23 mouse cellular contexts compared by ENCODE assay signal in the genomic region with DNA sequence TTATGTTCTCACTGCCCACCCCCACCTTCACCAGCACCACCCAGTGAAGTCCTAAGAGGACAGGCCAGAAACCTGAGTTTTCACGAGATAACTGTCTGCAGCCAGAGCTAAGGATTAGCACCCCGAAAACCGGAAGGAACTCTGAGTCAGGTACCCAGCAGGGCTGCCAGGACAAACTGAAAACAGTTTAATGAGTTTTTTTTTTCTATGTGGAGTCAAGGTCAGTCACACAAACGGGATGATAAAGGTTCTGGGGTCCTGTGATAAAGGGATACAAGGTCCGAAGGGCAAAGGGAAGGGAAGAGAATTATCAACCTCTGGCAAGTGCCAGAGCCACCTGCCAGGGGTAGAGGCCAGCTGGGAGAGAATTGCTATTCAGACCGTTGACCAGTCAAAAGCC. TPM values are rescaled to one million over a fixed set of nuclear protein-coding genes. Genes with fewer than 3 reads are reported as not detected.
A peak's percentile ranks its signal among the peaks of the same experiment; 100 is the strongest.
DNase-seq lines count a peak whose midpoint lies in the region; ATAC-seq and TF ChIP-seq lines count a peak whose summit lies in the region.
"Had no signal": no experiment of that assay in that cellular context is flagged by ENCODE, and none has a peak within 500 bp of the region (broad histone marks: within the 10 kb centered on the region; RNA-seq: fewer than 3 reads in every experiment).

No protein-coding gene starts in this region.

- no peak overlapping the region for H3K4me2 ChIP-seq in hindbrain, embryonic 12.5 days (replicated peaks)
- H3K4me2 ChIP-seq: forebrain, embryonic 12.5 days; heart, embryonic 13.5 days; hindbrain, embryonic 15.5 days had no signal

- intact Hi-C loops in heart, postnatal 25 days (cut with DNase I): loop anchor here (2.0 kb wide), 1 partner anchor 39 kb away; no protein-coding TSS in a partner anchor

- TF ChIP-seq POLR2A in liver, adult 2 months (IDR thresholded peaks at IDR 0.05; ENCODE audit: extremely low read depth, insufficient read depth, low read length): no peak

- H3K27ac ChIP-seq in liver, adult 2 months (replicated peaks; ENCODE audit: insufficient read depth, low read depth, low read length): peak overlapping the region; percentile 84
- H3K27ac ChIP-seq in layer of hippocampus, adult 2 months: no peak overlapping the region
- no peak overlapping the region for H3K27ac ChIP-seq in hindbrain, embryonic 12.5 days
- H3K27ac ChIP-seq: forebrain, embryonic 12.5 days; heart, embryonic 13.5 days; hindbrain, embryonic 15.5 days had no signal

- peaks cover 8% of the 10 kb centered on the region for H3K36me3 ChIP-seq in liver, adult 2 months (ENCODE audit: control insufficient read depth, insufficient read depth, low read length)
- no peaks in the 10 kb centered on the region for H3K36me3 ChIP-seq in hindbrain, embryonic 12.5 days
- H3K36me3 ChIP-seq: forebrain, embryonic 12.5 days; heart, embryonic 13.5 days; hindbrain, embryonic 15.5 days had no signal

- 0 out of 2 replicates have a peak, but pooled peaks have one; percentile 7 for ATAC-seq in common myeloid progenitor, adult 5-6 weeks (replicated peaks; ENCODE audit: low read depth, poor library complexity, severe bottlenecking)
- no peak for ATAC-seq in hindbrain, embryonic 12.5 days (ENCODE audit: low FRiP score)

- no peaks in the 10 kb centered on the region for H3K27me3 ChIP-seq in liver, adult 2 months (ENCODE audit: control insufficient read depth, insufficient read depth, low read length)
- H3K27me3 ChIP-seq in hindbrain, embryonic 12.5 days: no peaks in the 10 kb centered on the region
- H3K27me3 ChIP-seq: forebrain, embryonic 12.5 days; heart, embryonic 13.5 days; hindbrain, embryonic 15.5 days had no signal

- no peaks in the 10 kb centered on the region for H3K9me3 ChIP-seq in hindbrain, embryonic 12.5 days (replicated peaks)
- H3K9me3 ChIP-seq: forebrain, embryonic 12.5 days; heart, embryonic 13.5 days; hindbrain, embryonic 15.5 days; megakaryocyte, embryonic 14.5 days had no signal

- no peaks in the 10 kb centered on the region; the same call in 1 of the 2 replicates for H3K79me2 ChIP-seq in liver, adult 2 months (ENCODE audit: control insufficient read depth, insufficient read depth, low read length)

- H3K4me1 ChIP-seq in liver, adult 2 months (ENCODE audit: control insufficient read depth, insufficient read depth, low read length): peaks cover 36% of the 10 kb centered on the region
- H3K4me1 ChIP-seq in hindbrain, embryonic 12.5 days: no peaks in the 10 kb centered on the region
- H3K4me1 ChIP-seq: heart, embryonic 13.5 days had no signal

- 8% methylated on average over 6 of the region's 6 CpGs for WGBS in liver, adult 2 months
- WGBS in hindbrain, embryonic 12.5 days: 68% methylated on average over 6 of the region's 6 CpGs

- DNase-seq in heart, adult 11 months: peak; percentile 95
- no peak for DNase-seq in heart, postnatal 25 days (ENCODE audit: low spot score)
- DNase-seq in liver, adult 2 months (ENCODE audit: extremely low read depth, low read depth, low spot score): peak; percentile 99
- DNase-seq in liver: no peak
- DNase-seq in kidney, postnatal 36 days: peak; percentile 56 to 62
- no peak for DNase-seq in layer of hippocampus, adult 2 months (ENCODE audit: low spot score in 2 of 2)
- DNase-seq: B cell, adult 2 months; cerebellum, postnatal 36 days; lung, adult 2 months; retina, postnatal 1 day had no signal

- no peak for TF ChIP-seq CTCF in liver, adult 2 months (IDR thresholded peaks at IDR 0.05; ENCODE audit: low read depth, low read length)
- no peak for TF ChIP-seq CTCF in layer of hippocampus, adult 2 months (conservative IDR thresholded peaks at IDR 0.05)

- peak overlapping the region; percentile 74 for H3K9ac ChIP-seq in liver, adult 2 months (ENCODE audit: low read depth, low read length)
- H3K9ac ChIP-seq in hindbrain, embryonic 12.5 days: no peak overlapping the region
- H3K9ac ChIP-seq: forebrain, embryonic 12.5 days; heart, embryonic 13.5 days; hindbrain, embryonic 15.5 days had no signal

- H3K4me3 ChIP-seq in liver, adult 2 months (ENCODE audit: insufficient read depth, low read depth, low read length): no peak overlapping the region
- H3K4me3 ChIP-seq in layer of hippocampus, adult 2 months: no peak overlapping the region
- H3K4me3 ChIP-seq in hindbrain, embryonic 12.5 days: no peak overlapping the region
- H3K4me3 ChIP-seq: forebrain, embryonic 12.5 days; heart, embryonic 13.5 days; hindbrain, embryonic 15.5 days; megakaryocyte, embryonic 14.5 days had no signal

RNA-seq across cellular contexts. Expression of a gene that starts 19.4 kb away (rescaled TPM):
- total RNA-seq in heart, postnatal 25 days (2021): 10 to 100 TPM; 25.6 to 40.3 TPM
- total RNA-seq in liver, adult 2 months (2014; rRNA removed): 2,711 and 3,373 TPM in 2 replicates
- 3,177 and 3,191 TPM in 2 replicates for polyA plus RNA-seq in liver, adult 2 months (2012; rRNA removed)
- not detected in 2 replicates for total RNA-seq in common myeloid progenitor, adult 5-6 weeks (2017)
- 1 to 10 TPM in 1 of 2 experiments, under 1 TPM in 1; 0.61 to 1.1 TPM for total RNA-seq in layer of hippocampus, adult 2 months (2021)
- 0.39 and 0.93 TPM in 2 replicates for polyA plus RNA-seq in hindbrain, embryonic 12.5 days (2016; fragmentation: Nextera tagmentation; extraction: Ambion mirVana)
- total RNA-seq: monocyte, adult 5-6 weeks had no signal

RNA-seq across cellular contexts. Expression of a gene that starts 23.8 kb away (rescaled TPM):
- under 1 TPM; 0.08 to 0.14 TPM for total RNA-seq in heart, postnatal 25 days (2021)
- 1.2 and 1.5 TPM in 2 replicates for total RNA-seq in liver, adult 2 months (2014; rRNA removed)
- 0.40 and 1.7 TPM in 2 replicates for polyA plus RNA-seq in liver, adult 2 months (2012; rRNA removed)
- total RNA-seq in common myeloid progenitor, adult 5-6 weeks (2017): not detected in 2 replicates
- total RNA-seq in layer of hippocampus, adult 2 months (2021): under 1 TPM in 1 of 2 experiments, not detected in 1; 0.10 TPM
- polyA plus RNA-seq in hindbrain, embryonic 12.5 days (2016; fragmentation: Nextera tagmentation; extraction: Ambion mirVana): 0.15 and 0.17 TPM in 2 replicates
- total RNA-seq: left cerebral cortex, postnatal 25 days; monocyte, adult 5-6 weeks had no signal
- polyA plus RNA-seq: forebrain, embryonic 12.5 days had no signal

RNA-seq across cellular contexts. Expression of a gene that starts 47.7 kb away (rescaled TPM):
- not detected for total RNA-seq in heart, postnatal 25 days (2021)
- not detected in 2 replicates for total RNA-seq in liver, adult 2 months (2014; rRNA removed)
- polyA plus RNA-seq in liver, adult 2 months (2012; rRNA removed): not detected in 2 replicates
- total RNA-seq in common myeloid progenitor, adult 5-6 weeks (2017): not detected in 2 replicates
- not detected for total RNA-seq in layer of hippocampus, adult 2 months (2021)
- polyA plus RNA-seq in hindbrain, embryonic 12.5 days (2016; fragmentation: Nextera tagmentation; extraction: Ambion mirVana): not detected in 2 replicates
- total RNA-seq: adrenal gland, postnatal 4 days; ES-E14; layer of hippocampus, adult 8-10 months; left cerebral cortex, postnatal 25 days; monocyte, adult 5-6 weeks had no signal
- polyA plus RNA-seq: embryonic facial prominence, embryonic 14.5 days; forebrain, embryonic 12.5 days; heart, embryonic 13.5 days; lung, adult 2 months; neural tube, embryonic 14.5 days had no signal

Comparison
In these comparisons a context has a peak if more than half of its experiments do, and no peak if none do; other contexts are left out.
1. DNase-seq: peak in heart, adult 11 months (single experiment), liver, adult 2 months (single experiment) and kidney, postnatal 36 days (2 of 2); none in heart, postnatal 25 days (single experiment), liver (single experiment) and layer of hippocampus, adult 2 months (0 of 2).
2. RNA of a gene that starts 19.4 kb away (total RNA-seq): 2,711 to 3,373 TPM in liver, adult 2 months; 25.6 to 40.3 TPM in heart, postnatal 25 days, 0.61 to 1.1 TPM in layer of hippocampus, adult 2 months and not detected in common myeloid progenitor, adult 5-6 weeks; every median in the first group is over 10 times any median in the second.